Mouse (Mus musculus) 416B (cell line): Measurements from ENCODE around the gene Nhlh1.

Source experiments
- DNase-seq: peaks from one replicate; pipeline ENCODE4 v3.0.0; 2011; ENCODE audit warnings: low read depth

Nhlh1 gene

GRCm38 (mm10) chr1:172016660-172017516, 40.5 kb downstream of the Nhlh1 start:
- no peak for DNase-seq

- DNase-seq: no peak
Observed at GRCm38 (mm10) chr1:172016031-172016430, 41.3 kb downstream of the Nhlh1 start.

GRCm38 (mm10) chr1:172015312-172015939, 41.9 kb downstream of the Nhlh1 start:
- DNase-seq: no peak

- no peak for DNase-seq
Observed at GRCm38 (mm10) chr1:172014771-172015170, 42.6 kb downstream of the Nhlh1 start.

- DNase-seq: peak; percentile 62
Observed at GRCm38 (mm10) chr1:172012030-172012429, 45.3 kb downstream of the Nhlh1 start.

GRCm38 (mm10) chr1:172010042-172010824, 47.1 kb downstream of the Nhlh1 start:
- no peak for DNase-seq

- no peak for DNase-seq
Observed at GRCm38 (mm10) chr1:172009406-172009805, 48.0 kb downstream of the Nhlh1 start.

GRCm38 (mm10) chr1:172008351-172008750, 49.0 kb downstream of the Nhlh1 start:
- no peak for DNase-seq

GRCm38 (mm10) chr1:172007761-172008160, 49.6 kb downstream of the Nhlh1 start:
- no peak for DNase-seq
